Mouse (Mus musculus) limb, embryonic 10.5 days (tissue): Measurements from ENCODE around the gene Homer3. TPM values are rescaled to one million over a fixed set of nuclear protein-coding genes. Genes with fewer than 3 reads are reported as not detected.

Experiments
- DNase-seq: peaks from one replicate; pipeline ENCODE4 v3.0.0-alpha.2; 2017; ENCODE audit warnings: low spot score
- H3K27ac ChIP-seq: fragments of 300-500 bp; sonication (generic); 2 replicates; pipeline ENCODE4 v1.5.1; 2016; ENCODE audit warnings: mild to moderate bottlenecking
- H3K27me3 ChIP-seq: fragments of 300-500 bp; sonication (generic); 2 replicates; pipeline ENCODE4 v1.6.1; 2016; ENCODE audit warnings: low read depth, mild to moderate bottlenecking; ENCODE audit not compliant: poor library complexity, severe bottlenecking
- H3K36me3 ChIP-seq: fragments of 300-500 bp; sonication (generic); 2 replicates; pipeline ENCODE4 v1.6.1; 2016; ENCODE audit warnings: mild to moderate bottlenecking, moderate library complexity
- H3K4me1 ChIP-seq: fragments of 300-500 bp; sonication (generic); 2 replicates; pipeline ENCODE4 v1.6.1; 2016
- H3K4me3 ChIP-seq: fragments of 300-500 bp; sonication (generic); 2 replicates; pipeline ENCODE4 v1.5.1; 2016; ENCODE audit warnings: mild to moderate bottlenecking, moderate library complexity
- H3K9me3 ChIP-seq: fragments of 300-500 bp; sonication (generic); replicated peaks from 2 replicates; pipeline ENCODE4 v1.6.1; 2016; ENCODE audit warnings: mild to moderate bottlenecking
- WGBS: fragments of 180-500 bp; shearing (Covaris S2); methylation state at CpG from one replicate; pipeline ENCODE4 v1.1.7; 2016; 5-methylcytosine and 5-hydroxymethylcytosine counted together
- polyA plus RNA-seq: library from polyadenylated mRNA; unstranded; fragments of >200 nt; fragmentation: Nextera tagmentation; extraction: Ambion mirVana; gene quantifications from 2 replicates; pipeline ENCODE4 v1.2.1, GENCODE M21; 2016

The Homer3 gene
- polyA plus RNA-seq, 1 experiment from 2014 or later = 139 TPM

GRCm38 (mm10) chr8:70329124-70329834 is 46.7 kb downstream of the Homer3 start, which contains the start of gene Gdf1:
Gene Gdf1, plus strand, starts transcription at chr8:70329817.
- peaks cover 42% of the 10 kb centered on the region for H3K4me1 ChIP-seq
- 20% methylated on average over 14 of the region's 14 CpGs for WGBS
- peak within 1 kb of the TSS; percentile 82 for H3K27ac ChIP-seq
- H3K36me3 ChIP-seq = peaks cover 54% of the 10 kb centered on the region
- H3K4me3 ChIP-seq = peak within 1 kb of the TSS; percentile 39
- H3K27me3 ChIP-seq = peaks cover 11% of the 10 kb centered on the region; the same call in 1 of the 2 replicates
- DNase-seq = peak; percentile 62
- H3K9me3 ChIP-seq = no peaks in the 10 kb centered on the region

GRCm38 (mm10) chr8:70329835-70330740 is 47.5 kb downstream of the Homer3 start:
- H3K9me3 ChIP-seq = no peaks in the 10 kb centered on the region
- peaks cover 11% of the 10 kb centered on the region; the same call in 1 of the 2 replicates for H3K27me3 ChIP-seq
- peak overlapping the region; percentile 39 for H3K4me3 ChIP-seq
- H3K27ac ChIP-seq = peak overlapping the region; percentile 82
- WGBS = 2% methylated on average over 45 of the region's 45 CpGs
- H3K36me3 ChIP-seq = peaks cover 58% of the 10 kb centered on the region
- DNase-seq = peak; percentile 82
- peaks cover 42% of the 10 kb centered on the region for H3K4me1 ChIP-seq

- peak overlapping the region; percentile 82 for H3K27ac ChIP-seq
- H3K4me3 ChIP-seq = peak overlapping the region; percentile 39
- no peaks in the 10 kb centered on the region for H3K9me3 ChIP-seq
- H3K4me1 ChIP-seq = peaks cover 42% of the 10 kb centered on the region
- peaks cover 64% of the 10 kb centered on the region for H3K36me3 ChIP-seq
- DNase-seq = no peak
- 25% methylated on average over 53 of the region's 53 CpGs for WGBS
- H3K27me3 ChIP-seq = peaks cover 11% of the 10 kb centered on the region; the same call in 1 of the 2 replicates
Observed at GRCm38 (mm10) chr8:70330741-70331364, 48.2 kb downstream of the Homer3 start.

GRCm38 (mm10) chr8:70331526-70331925 is 48.9 kb downstream of the Homer3 start:
- H3K4me1 ChIP-seq = peaks cover 42% of the 10 kb centered on the region
- H3K27ac ChIP-seq = peak overlapping the region; percentile 57
- no peak for DNase-seq
- H3K4me3 ChIP-seq = peak overlapping the region; percentile 39; the same call in 1 of the 2 replicates
- peaks cover 71% of the 10 kb centered on the region for H3K36me3 ChIP-seq
- 72% methylated on average over 19 of the region's 19 CpGs for WGBS
- H3K9me3 ChIP-seq = no peaks in the 10 kb centered on the region
- peaks cover 11% of the 10 kb centered on the region; the same call in 1 of the 2 replicates for H3K27me3 ChIP-seq

GRCm38 (mm10) chr8:70332070-70332877 is 49.6 kb downstream of the Homer3 start:
- Histone ChIP-seq H3K27ac (peak overlapping the region; percentile 80), H3K4me3 (peak overlapping the region; percentile 15), H3K36me3 (peaks cover 76% of the 10 kb centered on the region), H3K4me1 (peaks cover 42% of the 10 kb centered on the region), H3K9me3 (no peaks in the 10 kb centered on the region), H3K27me3 (peaks cover 11% of the 10 kb centered on the region; the same call in 1 of the 2 replicates)
- peak; percentile 87 for DNase-seq
- 24% methylated on average over 41 of the region's 41 CpGs for WGBS

- Histone ChIP-seq H3K9me3 (no peaks in the 10 kb centered on the region), H3K27me3 (peaks cover 11% of the 10 kb centered on the region; the same call in 1 of the 2 replicates), H3K4me1 (peaks cover 42% of the 10 kb centered on the region), H3K36me3 (peaks cover 76% of the 10 kb centered on the region), H3K4me3 (no peak overlapping the region), H3K27ac (no peak overlapping the region)
- no peak for DNase-seq
- 93% methylated on average over 6 of the region's 6 CpGs for WGBS
Observed at GRCm38 (mm10) chr8:70332878-70333202, 50.2 kb downstream of the Homer3 start.

GRCm38 (mm10) chr8:70338931-70339330 is 56.3 kb downstream of the Homer3 start:
- H3K27me3 ChIP-seq = no peaks in the 10 kb centered on the region
- peaks cover 24% of the 10 kb centered on the region for H3K4me1 ChIP-seq
- DNase-seq = no peak
- H3K9me3 ChIP-seq = no peaks in the 10 kb centered on the region
- H3K4me3 ChIP-seq = no peak overlapping the region
- WGBS = 95% methylated on average over 7 of the region's 7 CpGs
- H3K27ac ChIP-seq = no peak overlapping the region
- peaks cover 100% of the 10 kb centered on the region for H3K36me3 ChIP-seq

- 93% methylated on average over 7 of the region's 7 CpGs for WGBS
- Histone ChIP-seq H3K4me1 (peaks cover 35% of the 10 kb centered on the region), H3K27ac (no peak overlapping the region), H3K9me3 (no peaks in the 10 kb centered on the region), H3K36me3 (peaks cover 88% of the 10 kb centered on the region), H3K27me3 (no peaks in the 10 kb centered on the region), H3K4me3 (no peak overlapping the region)
- no peak for DNase-seq
Observed at GRCm38 (mm10) chr8:70340659-70341058, 58.0 kb downstream of the Homer3 start.

- peaks cover 38% of the 10 kb centered on the region for H3K4me1 ChIP-seq
- WGBS = 91% methylated on average over 14 of the region's 14 CpGs
- H3K27me3 ChIP-seq = no peaks in the 10 kb centered on the region
- no peak overlapping the region for H3K27ac ChIP-seq
- H3K9me3 ChIP-seq = no peaks in the 10 kb centered on the region
- DNase-seq = no peak
- no peak overlapping the region for H3K4me3 ChIP-seq
- peaks cover 87% of the 10 kb centered on the region for H3K36me3 ChIP-seq
Observed at GRCm38 (mm10) chr8:70342007-70342406, 59.4 kb downstream of the Homer3 start.

- peak; percentile 67 for DNase-seq
Observed at GRCm38 (mm10) chr8:70343076-70343475, 60.4 kb downstream of the Homer3 start.

GRCm38 (mm10) chr8:70343696-70344095 is 61.1 kb downstream of the Homer3 start:
- H3K27ac ChIP-seq = peak overlapping the region; percentile 37; the same call in 1 of the 2 replicates
- peak overlapping the region; percentile 18 for H3K4me3 ChIP-seq
- H3K9me3 ChIP-seq = no peaks in the 10 kb centered on the region
- H3K27me3 ChIP-seq = no peaks in the 10 kb centered on the region
- H3K4me1 ChIP-seq = peaks cover 46% of the 10 kb centered on the region
- peaks cover 87% of the 10 kb centered on the region for H3K36me3 ChIP-seq
- peak; percentile 63 for DNase-seq
- 59% methylated on average over 6 of the region's 6 CpGs for WGBS

More at GRCm38 (mm10) chr8:70343076-70343475, 60.4 kb downstream of the Homer3 start:
- H3K4me1 ChIP-seq = peaks cover 41% of the 10 kb centered on the region
- WGBS = 25% methylated on average over 7 of the region's 7 CpGs
- H3K27ac ChIP-seq = peak overlapping the region; percentile 37; the same call in 1 of the 2 replicates
- no peaks in the 10 kb centered on the region for H3K27me3 ChIP-seq
- H3K36me3 ChIP-seq = peaks cover 87% of the 10 kb centered on the region
- peak overlapping the region; percentile 18 for H3K4me3 ChIP-seq
- H3K9me3 ChIP-seq = no peaks in the 10 kb centered on the region
